Mouse (Mus musculus) ovary, postnatal 36 days (tissue): ENCODE results near the gene Ncl.

Experiments
- DNase-seq: peaks from one replicate; pipeline ENCODE4 v3.0.0; 2022; ENCODE audit warnings: low spot score, mixed read lengths

The Ncl gene

GRCm38 (mm10) chr1:86312269-86312668 is 46.9 kb downstream of the Ncl start:
- no peak for DNase-seq

DNA sequence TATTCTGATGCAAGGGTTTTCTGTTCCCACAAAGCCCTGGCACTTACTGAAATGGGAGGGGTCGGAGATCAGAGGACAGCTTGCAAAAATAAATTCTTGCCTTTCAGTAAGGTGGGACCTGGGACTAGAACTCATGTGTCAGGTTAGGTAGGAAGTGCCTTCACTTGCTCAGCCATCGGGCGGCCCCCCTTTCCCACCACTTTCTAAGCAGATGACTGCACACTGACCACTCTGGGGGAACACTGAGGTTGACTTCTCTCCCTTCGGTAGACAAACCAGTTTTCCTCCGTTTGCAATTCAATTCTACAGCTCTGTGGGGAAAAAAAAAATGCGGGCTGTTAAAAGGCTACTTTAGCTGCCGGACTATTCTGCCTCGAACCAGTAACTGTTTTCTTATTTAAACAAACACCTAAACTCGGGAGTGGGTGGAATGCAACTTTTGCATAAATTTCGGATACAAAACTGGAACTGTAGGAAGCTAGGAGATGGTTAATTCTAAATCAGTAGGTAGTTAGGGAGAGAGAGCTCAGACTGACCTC is 47.7 kb downstream of the Ncl start:
- no peak for DNase-seq

DNA sequence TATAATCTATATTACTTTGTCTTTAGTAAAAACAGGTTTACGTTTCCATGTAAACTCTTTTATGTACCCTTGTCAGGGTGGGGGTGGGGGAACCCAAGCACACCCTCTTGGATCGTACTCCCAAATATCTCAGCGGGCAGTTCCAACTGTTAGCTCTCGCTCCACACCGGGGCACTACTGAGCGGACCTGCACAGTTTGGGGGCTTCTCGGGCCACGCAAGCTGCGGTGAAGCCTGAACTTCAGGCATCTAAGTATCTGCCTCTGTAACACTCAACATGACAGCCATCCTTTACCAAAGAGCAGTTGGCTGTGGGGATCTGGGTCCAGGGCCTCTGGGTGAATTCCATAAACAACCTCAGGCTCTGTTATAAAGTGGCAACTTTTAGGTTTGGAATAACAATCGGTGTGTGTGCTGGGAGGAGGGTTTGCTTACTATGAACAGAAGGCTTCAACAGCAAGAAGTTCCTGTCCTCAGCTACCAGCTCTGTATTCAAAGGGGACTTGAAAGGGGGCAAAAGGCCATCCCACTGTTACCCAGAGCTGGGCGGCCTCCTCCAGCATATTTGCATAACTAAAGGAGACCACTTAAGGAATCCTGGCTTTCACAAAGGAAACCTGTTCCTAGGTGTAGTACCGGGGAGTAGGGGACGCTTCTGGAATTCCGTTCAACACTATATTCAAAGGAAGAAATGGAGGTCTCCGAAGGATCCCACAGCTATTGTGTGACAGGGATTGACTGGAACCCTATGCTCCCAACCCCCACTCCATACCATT is 48.5 kb downstream of the Ncl start:
- no peak for DNase-seq

DNA sequence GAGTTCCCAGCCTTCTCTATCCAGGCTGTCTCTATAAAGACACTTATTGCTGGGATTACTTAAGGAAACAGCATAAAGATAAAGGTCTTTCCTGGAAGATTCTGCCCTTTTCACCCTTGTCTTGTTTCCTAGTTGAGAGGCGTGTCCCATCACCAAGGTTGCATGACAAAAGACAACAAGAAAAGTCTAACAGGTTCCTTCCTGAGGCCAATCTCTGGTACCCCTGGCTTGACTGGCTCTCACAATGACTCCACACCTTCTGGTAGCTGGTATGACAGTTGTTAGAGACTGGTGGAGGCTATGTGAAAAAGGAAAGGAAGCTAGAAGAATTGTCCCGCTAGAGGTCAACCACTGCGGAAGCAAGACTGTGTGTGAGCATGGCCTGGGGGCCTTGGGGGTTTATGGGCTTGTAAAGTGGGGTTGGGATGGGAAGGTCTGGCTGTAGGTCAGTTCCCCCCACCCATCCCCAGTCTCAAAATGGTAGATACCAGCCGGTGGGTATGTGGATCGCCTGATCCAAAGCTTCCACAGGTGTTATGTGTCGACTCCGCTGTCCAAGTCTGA is 49.8 kb downstream of the Ncl start:
- no peak for DNase-seq

- DNase-seq, result no peak
These were observed 51.1 kb downstream of the Ncl start for GRCm38 (mm10) chr1:86307871-86308641.

DNA sequence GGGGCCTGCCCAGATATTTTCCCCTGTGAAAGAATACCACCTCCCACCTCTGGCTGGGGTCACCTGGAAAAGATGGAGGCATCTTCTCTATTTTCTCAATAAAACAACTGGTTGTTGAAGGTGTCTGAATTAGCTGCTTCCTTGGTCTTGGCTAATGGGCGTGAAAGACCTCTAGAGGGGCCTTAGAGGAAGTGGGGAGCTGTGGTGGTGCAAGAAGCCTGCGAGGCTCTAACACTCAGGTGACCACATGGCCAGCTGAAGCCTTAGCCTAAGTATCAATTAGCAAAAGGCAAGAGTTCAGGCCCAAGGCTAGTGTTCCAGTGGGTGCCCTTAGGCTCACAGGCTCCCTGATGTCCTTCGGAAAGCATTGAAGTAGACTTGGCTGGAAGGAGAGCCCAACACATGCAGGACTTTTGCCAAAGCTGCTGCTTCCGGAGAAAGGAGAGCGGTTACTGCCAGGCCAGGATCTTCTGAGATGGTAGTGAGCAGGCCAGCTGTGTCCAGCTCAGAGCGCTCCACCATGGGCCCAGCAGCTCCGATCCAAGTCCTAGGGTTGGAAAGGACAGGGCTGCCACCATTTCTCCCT is 51.9 kb downstream of the Ncl start:
- DNase-seq, result no peak

GRCm38 (mm10) chr1:86306686-86307085 is 52.5 kb downstream of the Ncl start:
- no peak for DNase-seq

DNA sequence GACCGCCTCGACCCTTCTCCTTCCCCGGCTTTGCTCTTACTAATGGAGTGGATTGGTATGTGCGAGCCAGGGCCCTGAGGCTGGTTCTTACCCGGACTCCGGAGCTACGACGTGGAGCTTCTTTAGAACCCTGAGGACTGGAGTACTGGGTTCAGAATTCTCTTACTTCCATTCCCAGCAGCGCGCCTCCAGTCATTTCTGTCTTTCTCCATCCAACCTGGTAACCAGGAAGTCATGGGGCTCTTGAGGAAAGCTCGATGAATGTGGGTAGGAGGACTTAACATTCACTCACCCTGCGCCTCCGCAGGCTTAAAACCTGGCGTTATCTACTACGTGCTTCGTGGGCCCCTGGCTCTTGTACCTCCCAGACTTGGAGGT is 55.3 kb downstream of the Ncl start:
- DNase-seq, result no peak

GRCm38 (mm10) chr1:86303063-86303872 is 55.9 kb downstream of the Ncl start:
- DNase-seq, result peak; percentile 78

- DNase-seq, result no peak
These were observed 56.7 kb downstream of the Ncl start, which contains the start of gene B3gnt7 for GRCm38 (mm10) chr1:86302532-86302931. TSS of gene B3gnt7 (plus strand) at chr1:86302832.

DNA sequence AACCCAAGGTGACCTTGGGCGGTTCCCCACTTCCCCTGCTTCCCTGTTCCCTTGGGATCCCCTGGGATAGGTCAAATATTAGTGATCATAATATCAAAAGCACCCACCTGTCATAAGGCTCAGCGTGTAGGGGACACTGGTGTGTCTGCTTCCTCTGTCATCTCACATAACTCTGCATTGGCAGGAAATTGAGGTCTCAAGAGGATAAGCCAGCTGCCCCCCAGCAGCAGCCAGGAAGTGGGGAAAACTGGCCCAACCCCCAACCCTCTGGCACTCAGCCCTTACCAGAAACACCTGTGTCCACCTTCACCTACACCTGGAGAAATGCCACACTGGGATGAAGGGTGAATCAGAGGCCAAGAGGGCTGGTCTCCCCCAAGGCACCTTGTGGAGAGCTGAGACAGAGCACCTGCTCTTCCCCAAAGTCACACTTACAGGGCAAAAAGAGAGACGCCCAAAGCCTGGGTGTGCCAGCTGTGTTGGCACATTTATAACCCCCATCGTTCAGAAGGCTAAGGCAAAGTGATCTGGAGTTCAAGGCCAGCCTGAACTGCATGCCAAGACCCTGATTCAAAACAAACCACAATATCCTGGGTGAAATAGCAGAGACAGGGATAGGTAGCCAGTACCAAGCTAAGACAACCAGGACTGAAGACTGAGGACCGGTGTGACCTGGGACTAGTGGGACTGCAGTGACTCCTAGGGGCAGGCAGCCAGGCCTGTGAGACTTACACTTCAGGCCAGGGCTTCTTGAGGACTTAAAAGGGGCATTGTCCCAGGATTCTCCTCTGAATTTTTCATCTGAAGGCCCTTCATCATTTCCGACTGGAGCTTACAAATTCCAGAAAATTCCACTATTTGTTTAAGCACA is 57.7 kb downstream of the Ncl start:
- DNase-seq, result no peak

DNA sequence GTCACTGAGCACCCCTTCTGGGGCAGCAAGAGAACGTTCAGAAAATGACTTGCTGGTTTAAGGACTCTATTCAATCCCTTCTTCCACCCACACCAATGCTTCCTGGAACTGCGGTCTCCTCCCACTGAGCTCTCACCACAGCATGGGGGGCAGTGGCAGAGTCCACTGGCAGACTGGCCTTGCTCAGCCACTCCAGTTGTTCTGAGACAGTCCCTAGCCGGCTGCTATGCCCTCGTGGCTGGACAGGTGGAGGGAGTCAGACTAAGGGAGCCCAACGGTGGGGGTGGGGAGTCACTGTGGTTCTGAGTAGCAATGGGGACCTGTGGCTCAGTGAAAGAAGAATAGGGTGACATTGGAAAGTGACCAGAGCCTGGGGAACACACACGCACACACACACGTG is 58.5 kb downstream of the Ncl start:
- no peak for DNase-seq

DNA sequence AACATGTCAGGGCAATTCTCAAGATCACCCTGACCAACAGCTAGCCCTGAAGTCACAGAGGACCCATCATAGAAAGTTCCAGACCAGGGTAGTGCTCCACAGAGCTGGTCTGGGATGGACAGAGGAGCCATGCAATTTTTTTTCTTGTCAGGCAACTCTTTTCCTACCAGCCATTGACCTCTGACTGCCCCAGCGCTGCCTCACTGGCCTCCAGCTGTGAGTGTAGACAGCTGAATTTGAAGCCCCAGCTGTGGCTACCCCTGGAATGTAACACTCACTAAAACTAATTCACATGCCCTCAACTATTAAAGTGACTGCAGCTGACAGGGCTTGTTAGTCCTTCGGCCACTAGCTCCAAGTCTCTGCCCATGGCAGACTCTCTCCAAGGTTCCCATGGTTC is 59.1 kb downstream of the Ncl start:
- DNase-seq, result no peak
